In the genomic region with DNA sequence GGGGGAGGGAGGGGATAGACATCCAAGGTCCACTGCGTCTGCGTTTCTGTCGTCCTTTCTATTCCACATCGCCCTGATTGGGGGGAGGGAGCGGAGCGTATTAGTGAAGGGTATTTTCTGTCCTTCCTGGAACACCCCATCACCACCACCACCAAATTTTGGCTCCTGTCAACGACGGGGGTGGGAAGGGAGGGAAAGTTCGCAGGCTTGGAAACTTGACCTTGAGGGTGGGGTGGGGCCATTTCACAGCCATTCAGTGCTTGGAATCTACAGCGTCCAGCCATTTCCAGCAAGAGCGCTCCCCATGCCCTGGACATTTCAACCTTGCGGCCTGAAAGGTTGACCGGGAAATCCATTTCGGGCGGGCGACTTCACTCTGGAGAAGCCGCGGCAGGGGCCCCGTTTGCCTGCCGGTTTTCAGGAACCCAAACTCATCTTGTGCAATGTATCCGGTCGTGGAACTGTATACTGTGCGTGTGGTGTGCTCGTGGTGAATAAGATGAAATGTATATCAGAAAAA, we compare ENCODE assay signal across 11 mouse cellular contexts. TPM values are rescaled to one million over a fixed set of nuclear protein-coding genes. Genes with fewer than 3 reads are reported as not detected.
DNase-seq lines count a peak whose midpoint lies in the region; ATAC-seq and TF ChIP-seq lines count a peak whose summit lies in the region.
"Had no signal": no experiment of that assay in that cellular context is flagged by ENCODE, and none has a peak within 500 bp of the region (broad histone marks: within the 10 kb centered on the region; RNA-seq: fewer than 3 reads in every experiment).

No protein-coding gene starts in this region.

- H3K4me2 ChIP-seq in kidney, postnatal 0 days (ENCODE audit: low read length), result peak overlapping the region; percentile 23; the same call in 1 of the 2 replicates
- H3K4me2 ChIP-seq in hindbrain, embryonic 11.5 days (replicated peaks; ENCODE audit: low read depth, low read length), result peak overlapping the region; percentile 34

- no peak overlapping the region for H3K27ac ChIP-seq in kidney, postnatal 0 days
- peak overlapping the region; percentile 54 for H3K27ac ChIP-seq in hindbrain, embryonic 11.5 days (ENCODE audit: low read depth, low read length)

- TF ChIP-seq CTCF in kidney, postnatal 0 days (IDR thresholded peaks at IDR 0.05; ENCODE audit: low read depth), result no peak

- no peak for ATAC-seq in kidney, postnatal 0 days (replicated peaks; ENCODE audit: low FRiP score, low read depth)
- ATAC-seq in hindbrain, embryonic 11.5 days (ENCODE audit: low FRiP score), result no peak

- under 1% methylated on average over 24 of the region's 24 CpGs for WGBS in kidney, postnatal 0 days
- 2% methylated on average over 24 of the region's 24 CpGs for WGBS in hindbrain, embryonic 11.5 days

- H3K4me1 ChIP-seq in kidney, postnatal 0 days (replicated peaks; ENCODE audit: insufficient read depth, low read length), result peaks cover 11% of the 10 kb centered on the region; the same call in 1 of the 2 replicates
- peaks cover 3% of the 10 kb centered on the region; the same call in 1 of the 2 replicates for H3K4me1 ChIP-seq in hindbrain, embryonic 11.5 days (replicated peaks; ENCODE audit: control insufficient read depth, insufficient read depth, low read length)
- peaks cover 60% of the 10 kb centered on the region for H3K4me1 ChIP-seq in megakaryocyte, embryonic 14.5 days

- H3K36me3 ChIP-seq in kidney, postnatal 0 days (ENCODE audit: insufficient read depth, low read length), result no peaks in the 10 kb centered on the region
- H3K36me3 ChIP-seq in hindbrain, embryonic 11.5 days (ENCODE audit: control insufficient read depth, insufficient read depth, low read length), result no peaks in the 10 kb centered on the region
- H3K36me3 ChIP-seq in megakaryocyte, embryonic 14.5 days (replicated peaks; ENCODE audit: low read length), result no peaks in the 10 kb centered on the region
- H3K36me3 ChIP-seq in splenic B cell, adult 2 months (ENCODE audit: control insufficient read depth, insufficient read depth, low read length, poor library complexity, severe bottlenecking), result no peaks in the 10 kb centered on the region

- H3K9ac ChIP-seq in kidney, postnatal 0 days (ENCODE audit: low read depth, low read length), result no peak overlapping the region
- peak overlapping the region; percentile 44 for H3K9ac ChIP-seq in hindbrain, embryonic 11.5 days (ENCODE audit: low read depth, low read length)

- peaks cover 75% of the 10 kb centered on the region for H3K27me3 ChIP-seq in kidney, postnatal 0 days (ENCODE audit: insufficient read depth, low read length)
- H3K27me3 ChIP-seq in hindbrain, embryonic 11.5 days (ENCODE audit: control insufficient read depth, insufficient read depth, low read length), result peaks cover 81% of the 10 kb centered on the region
- H3K27me3 ChIP-seq in megakaryocyte, embryonic 14.5 days (replicated peaks), result peaks cover 97% of the 10 kb centered on the region
- no peaks in the 10 kb centered on the region for H3K27me3 ChIP-seq in splenic B cell, adult 2 months (ENCODE audit: control insufficient read depth, insufficient read depth, low read length, poor library complexity, severe bottlenecking)

- H3K4me3 ChIP-seq in kidney, postnatal 0 days (replicated peaks; ENCODE audit: low read depth, low read length), result no peak overlapping the region
- peak overlapping the region; percentile 37 for H3K4me3 ChIP-seq in hindbrain, embryonic 11.5 days (ENCODE audit: low read depth, low read length)
- H3K4me3 ChIP-seq in megakaryocyte, embryonic 14.5 days (replicated peaks), result peak overlapping the region; percentile 56

- DNase-seq in kidney, postnatal 0 days (ENCODE audit: low spot score), result no peak
- no peak for DNase-seq in kidney, postnatal 14 days
- peak; percentile 51 for DNase-seq in hindbrain, embryonic 11.5 days (ENCODE audit: low spot score)
- peak; percentile 7 for DNase-seq in splenic B cell, adult 2 months (ENCODE audit: low read depth, low spot score)
- no peak for DNase-seq in testis, postnatal 10 days (ENCODE audit: low spot score)
- DNase-seq in cerebellum, postnatal 10 days, result no peak
- no peak for DNase-seq in cerebellum, postnatal 4 days (ENCODE audit: low spot score in 2 of 2)
- DNase-seq: heart, postnatal 36 days; layer of hippocampus, postnatal 36 days; right cerebral cortex, postnatal 4 days had no signal

- no peaks in the 10 kb centered on the region for H3K9me3 ChIP-seq in kidney, postnatal 0 days (replicated peaks; ENCODE audit: low read length)
- no peaks in the 10 kb centered on the region for H3K9me3 ChIP-seq in hindbrain, embryonic 11.5 days (ENCODE audit: control insufficient read depth, low read length)
- peaks cover 4% of the 10 kb centered on the region for H3K9me3 ChIP-seq in megakaryocyte, embryonic 14.5 days

RNA-seq across cellular contexts. Expression of a gene that starts 4.7 kb away (rescaled TPM):
- not detected in 2 replicates for polyA plus RNA-seq in kidney, postnatal 0 days (2015; fragmentation: Nextera tagmentation; extraction: Ambion mirVana)
- 1.9 and 2.9 TPM in 2 replicates for polyA plus RNA-seq in hindbrain, embryonic 11.5 days (2014; fragmentation: Nextera tagmentation; extraction: Ambion mirVana)
- polyA plus RNA-seq in megakaryocyte, embryonic 14.5 days (2012; ENCODE audit: insufficient read depth, low replicate concordance), result 1.6 and 1.9 TPM in 2 replicates

RNA-seq across cellular contexts. Expression of a gene that starts 9.5 kb away (rescaled TPM):
- polyA plus RNA-seq in kidney, postnatal 0 days (2015; fragmentation: Nextera tagmentation; extraction: Ambion mirVana), result 7.1 and 9.1 TPM in 2 replicates
- 13.7 and 16.7 TPM in 2 replicates for polyA plus RNA-seq in hindbrain, embryonic 11.5 days (2014; fragmentation: Nextera tagmentation; extraction: Ambion mirVana)
- 2.1 and 5.7 TPM in 2 replicates for polyA plus RNA-seq in megakaryocyte, embryonic 14.5 days (2012; ENCODE audit: insufficient read depth, low replicate concordance)

RNA-seq across cellular contexts. Expression of a gene that starts 50.0 kb away (rescaled TPM):
- 10.1 TPM in 2 replicates for polyA plus RNA-seq in kidney, postnatal 0 days (2015; fragmentation: Nextera tagmentation; extraction: Ambion mirVana)
- polyA plus RNA-seq in hindbrain, embryonic 11.5 days (2014; fragmentation: Nextera tagmentation; extraction: Ambion mirVana), result 2.4 and 3.6 TPM in 2 replicates
- polyA plus RNA-seq in megakaryocyte, embryonic 14.5 days (2012; ENCODE audit: insufficient read depth, low replicate concordance), result 1.6 and 3.6 TPM in 2 replicates

Comparison
In these comparisons a context has a peak if more than half of its experiments do, and no peak if none do; other contexts are left out.
1. DNase-seq: peak in hindbrain, embryonic 11.5 days (single experiment) and splenic B cell, adult 2 months (single experiment); none in kidney, postnatal 0 days (single experiment), kidney, postnatal 14 days (single experiment), testis, postnatal 10 days (single experiment), cerebellum, postnatal 10 days (0 of 2) and cerebellum, postnatal 4 days (0 of 2).